Mouse (Mus musculus) G1E (cell line): ENCODE data around the gene Astn2. TPM values are rescaled to one million over a fixed set of nuclear protein-coding genes. Genes with fewer than 3 reads are reported as not detected.

Source experiments
- ATAC-seq: 2 replicates; pipeline ENCODE4 v1.8.0; 2016; ENCODE audit warnings: mild to moderate bottlenecking; ENCODE audit not compliant: insufficient number of reproducible peaks, poor library complexity, low FRiP score, severe bottlenecking; ENCODE audit errors: extremely low read depth
- DNase-seq: peaks from one replicate; pipeline ENCODE4 v3.0.0; 2012; ENCODE audit warnings: low spot score
- H3K27me3 ChIP-seq: 2 replicates; pipeline ENCODE4 v1.6.1; 2012; ENCODE audit warnings: mild to moderate bottlenecking, low read length, inconsistent platforms; ENCODE audit not compliant: insufficient read depth
- H3K36me3 ChIP-seq: replicated peaks from 2 replicates; pipeline ENCODE3; 2012; ENCODE audit warnings: mild to moderate bottlenecking, inconsistent platforms
- H3K4me1 ChIP-seq: 2 replicates; pipeline ENCODE4 v1.6.1; 2012; ENCODE audit warnings: low read depth, low read length, inconsistent platforms, mixed read lengths; ENCODE audit not compliant: insufficient read depth
- H3K4me3 ChIP-seq: 2 replicates; pipeline ENCODE4 v1.5.1; 2012; ENCODE audit warnings: low read depth, mild to moderate bottlenecking, inconsistent platforms, low read length, moderate library complexity, mixed read lengths
- H3K9me3 ChIP-seq: replicated peaks from 2 replicates; pipeline ENCODE4 v1.6.1; 2012; ENCODE audit warnings: inconsistent platforms
- CTCF ChIP-seq: IDR thresholded peaks from 2 replicates; pipeline ENCODE4 v1.5.1; 2012; ENCODE audit warnings: low read depth, low read length, inconsistent platforms, mixed read lengths
- GATA1 ChIP-seq: IDR thresholded peaks from 2 replicates; pipeline ENCODE4 v1.6.1; 2012; ENCODE audit warnings: borderline replicate concordance, low read length, inconsistent platforms, mixed read lengths
- GATA2 ChIP-seq: IDR thresholded peaks from 2 replicates; pipeline ENCODE4 v1.6.1; 2012; ENCODE audit warnings: low read depth, low read length, inconsistent platforms, borderline replicate concordance
- POLR2AphosphoS5 ChIP-seq: IDR thresholded peaks from 2 replicates; pipeline ENCODE4 v1.6.1; 2012; ENCODE audit warnings: low read depth, low read length, inconsistent platforms; ENCODE audit not compliant: insufficient replicate concordance
- TAL1 ChIP-seq: conservative IDR thresholded peaks from 2 replicates; pipeline ENCODE4 v1.6.1; 2012; ENCODE audit warnings: low read depth, low read length, inconsistent platforms, mixed read lengths
- polyA plus RNA-seq: library from polyadenylated mRNA; stranded (reverse); fragments of >175 nt; gene quantifications from 2 replicates; pipeline ENCODE4 v1.2.3, GENCODE M21; 2012
- total RNA-seq, 2 experiments: library from RNA; stranded (forward) in 1 of 2; stranded (reverse) in 1 of 2; fragments of 200-1000 nt in 1 of 2; fragments of >200 nt in 1 of 2; fragmentation: Nextera tagmentation in 1 of 2; gene quantifications; 2 replicates each; pipeline ENCODE4 v1.2.3; 2014 to 2017

Astn2 gene
- total and polyA plus RNA-seq, 3 experiments, result not detected

- no peaks in the 10 kb centered on the region for H3K27me3 ChIP-seq
- no peak overlapping the region for H3K4me3 ChIP-seq
- no peaks in the 10 kb centered on the region for H3K36me3 ChIP-seq
- TF ChIP-seq CTCF (no peak), TAL1 (no peak)
- H3K4me1 ChIP-seq, result no peaks in the 10 kb centered on the region
- ATAC-seq, result no peak
- peaks cover 16% of the 10 kb centered on the region; the same call in 1 of the 2 replicates for H3K9me3 ChIP-seq
- DNase-seq, result no peak
Measured at GRCm38 (mm10) chr4:66169485-66169884, 234.9 kb downstream of the Astn2 start.

- H3K4me1 ChIP-seq, result no peaks in the 10 kb centered on the region
- DNase-seq, result no peak
Measured at GRCm38 (mm10) chr4:66158714-66159113, 245.7 kb downstream of the Astn2 start.

GRCm38 (mm10) chr4:66157439-66158113 lies 246.8 kb downstream of the Astn2 start:
- Histone ChIP-seq H3K27me3 (no peaks in the 10 kb centered on the region), H3K4me3 (no peak overlapping the region), H3K4me1 (no peaks in the 10 kb centered on the region), H3K9me3 (peaks cover 6% of the 10 kb centered on the region), H3K36me3 (no peaks in the 10 kb centered on the region)
- ATAC-seq, result no peak
- TF ChIP-seq TAL1, result no peak
- no peak for TF ChIP-seq CTCF
- no peak for TF ChIP-seq POLR2AphosphoS5
- no peak for TF ChIP-seq GATA2
- TF ChIP-seq GATA1, result no peak
- no peak for DNase-seq

More at GRCm38 (mm10) chr4:66158714-66159113, 245.7 kb downstream of the Astn2 start:
- TF ChIP-seq POLR2AphosphoS5 (no peak), TAL1 (no peak), GATA1 (no peak), CTCF (no peak), GATA2 (no peak)
- Histone ChIP-seq H3K36me3 (no peaks in the 10 kb centered on the region), H3K9me3 (peaks cover 6% of the 10 kb centered on the region), H3K4me3 (no peak overlapping the region), H3K27me3 (no peaks in the 10 kb centered on the region)
- ATAC-seq, result no peak

DNA sequence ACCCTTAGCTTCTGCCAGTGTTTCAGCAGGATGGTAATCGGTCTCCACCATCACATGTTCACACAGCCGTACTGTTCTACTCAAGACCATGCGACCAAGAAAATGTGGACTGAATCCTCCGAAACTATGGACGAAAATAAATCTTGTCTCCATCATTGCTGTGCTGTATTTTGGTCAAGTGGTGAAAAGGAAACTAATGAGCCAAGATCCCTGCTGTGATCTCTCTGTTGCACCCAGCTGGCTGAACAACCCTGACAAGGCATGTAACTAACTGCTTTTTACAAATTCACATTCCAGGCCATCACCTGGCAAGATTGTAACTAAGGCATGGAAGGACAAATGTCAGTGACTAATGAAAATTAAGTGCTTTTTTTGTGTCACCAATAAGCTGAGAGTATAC lies 257.9 kb downstream of the Astn2 start:
- Histone ChIP-seq H3K36me3 (no peaks in the 10 kb centered on the region), H3K27me3 (no peaks in the 10 kb centered on the region), H3K4me3 (no peak overlapping the region), H3K4me1 (no peaks in the 10 kb centered on the region), H3K9me3 (peaks cover 6% of the 10 kb centered on the region; the same call in 1 of the 2 replicates)
- ATAC-seq (no peak), DNase-seq (no peak)
- TF ChIP-seq CTCF (no peak), TAL1 (no peak), GATA2 (no peak), POLR2AphosphoS5 (no peak), GATA1 (no peak)

GRCm38 (mm10) chr4:66126181-66126580 lies 278.2 kb downstream of the Astn2 start:
- no peaks in the 10 kb centered on the region for H3K36me3 ChIP-seq
- no peaks in the 10 kb centered on the region for H3K4me1 ChIP-seq
- no peak for TF ChIP-seq POLR2AphosphoS5
- TF ChIP-seq GATA1, result no peak
- TF ChIP-seq TAL1, result no peak
- TF ChIP-seq GATA2, result no peak
- no peak for TF ChIP-seq CTCF
- ATAC-seq (no peak), DNase-seq (no peak)
- no peak overlapping the region for H3K4me3 ChIP-seq
- H3K27me3 ChIP-seq, result no peaks in the 10 kb centered on the region
- peaks cover 8% of the 10 kb centered on the region; the same call in 1 of the 2 replicates for H3K9me3 ChIP-seq

DNA sequence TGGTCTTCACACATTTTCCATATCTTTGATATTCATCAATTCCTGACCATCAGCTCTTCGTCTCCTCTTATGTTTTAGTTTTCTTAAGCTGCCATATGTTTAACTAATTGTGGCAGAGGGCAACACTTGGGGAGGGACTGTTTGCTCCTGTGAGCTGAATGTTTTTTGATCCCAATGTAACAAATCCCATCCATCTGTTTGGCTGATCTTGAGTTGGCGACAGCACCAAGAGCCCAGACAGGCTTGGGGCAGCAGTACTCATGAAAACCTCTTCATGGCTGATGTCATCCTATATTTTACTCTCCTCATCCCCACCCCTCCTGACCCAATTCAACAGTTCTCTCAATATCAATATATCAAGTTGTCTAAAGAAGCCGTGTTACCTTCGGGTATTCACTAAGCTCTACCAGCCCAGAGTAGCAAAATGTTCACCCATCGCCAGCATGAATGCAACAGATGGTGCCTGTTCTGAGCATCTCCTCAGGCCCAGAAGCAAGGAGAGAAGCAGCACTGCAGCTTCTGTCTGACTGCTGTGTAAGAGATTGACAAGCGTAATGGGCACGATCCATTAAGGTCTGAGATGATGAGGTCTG lies 281.5 kb downstream of the Astn2 start:
- H3K4me3 ChIP-seq, result no peak overlapping the region
- no peaks in the 10 kb centered on the region for H3K36me3 ChIP-seq
- H3K9me3 ChIP-seq, result peaks cover 10% of the 10 kb centered on the region
- H3K4me1 ChIP-seq, result no peaks in the 10 kb centered on the region
- H3K27me3 ChIP-seq, result no peaks in the 10 kb centered on the region
- no peak for DNase-seq
- TF ChIP-seq CTCF (no peak), GATA1 (no peak)
- no peak for ATAC-seq

GRCm38 (mm10) chr4:66114243-66114642 lies 290.2 kb downstream of the Astn2 start:
- H3K4me1 ChIP-seq, result no peaks in the 10 kb centered on the region

More at GRCm38 (mm10) chr4:66114243-66114642, 290.2 kb downstream of the Astn2 start:
- Histone ChIP-seq H3K36me3 (no peaks in the 10 kb centered on the region), H3K4me3 (no peak overlapping the region), H3K27me3 (no peaks in the 10 kb centered on the region), H3K9me3 (peaks cover 5% of the 10 kb centered on the region)
- ATAC-seq (no peak), DNase-seq (no peak)
- no peak for TF ChIP-seq CTCF
- no peak for TF ChIP-seq GATA1
- TF ChIP-seq GATA2, result no peak
- no peak for TF ChIP-seq TAL1
- TF ChIP-seq POLR2AphosphoS5, result no peak
